Mouse (Mus musculus): ENCODE data around the gene Apoa2. TPM values are rescaled to one million over a fixed set of nuclear protein-coding genes. Genes with fewer than 3 reads are reported as not detected.

The Apoa2 gene
- polyA plus RNA-seq, 1 experiment from 2014 or later, result 2.6 TPM

DNA sequence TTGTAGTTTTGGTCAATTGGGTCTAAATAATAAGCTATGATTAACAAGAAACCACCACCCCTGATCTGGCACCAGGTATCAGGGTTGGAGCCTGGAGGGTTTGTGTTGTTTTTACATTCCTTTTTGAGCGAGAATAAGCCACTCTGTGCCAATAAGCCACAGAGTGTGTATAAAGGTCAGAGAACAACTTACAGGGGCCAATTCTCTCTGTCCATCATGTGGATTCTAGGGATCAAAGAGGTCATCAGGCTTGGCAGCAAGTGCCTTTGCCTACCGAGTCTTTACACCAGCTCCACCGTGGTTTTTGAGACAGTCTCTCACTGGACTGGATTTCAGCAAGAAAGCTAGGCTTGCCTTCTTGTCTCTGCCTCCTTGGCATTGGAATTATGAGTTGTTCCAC lies 12.0 kb upstream of the Apoa2 start:
- no peak overlapping the region for H3K4me2 ChIP-seq
- H3K36me3 ChIP-seq (replicated peaks), result no peaks in the 10 kb centered on the region
- 0 out of 2 replicates have a peak, but pooled peaks cover 3% of the 10 kb centered on the region for H3K27me3 ChIP-seq
- no peaks in the 10 kb centered on the region for H3K9me3 ChIP-seq
- no peak overlapping the region for H3K9ac ChIP-seq
- ATAC-seq (ENCODE audit: low FRiP score), result no peak
- H3K27ac ChIP-seq, result no peak overlapping the region
- WGBS, result 54% methylated on average over 3 of the region's 3 CpGs
- H3K4me3 ChIP-seq (replicated peaks), result no peak overlapping the region
- 0 out of 2 replicates have a peak, but pooled peaks cover 2% of the 10 kb centered on the region for H3K4me1 ChIP-seq

DNA sequence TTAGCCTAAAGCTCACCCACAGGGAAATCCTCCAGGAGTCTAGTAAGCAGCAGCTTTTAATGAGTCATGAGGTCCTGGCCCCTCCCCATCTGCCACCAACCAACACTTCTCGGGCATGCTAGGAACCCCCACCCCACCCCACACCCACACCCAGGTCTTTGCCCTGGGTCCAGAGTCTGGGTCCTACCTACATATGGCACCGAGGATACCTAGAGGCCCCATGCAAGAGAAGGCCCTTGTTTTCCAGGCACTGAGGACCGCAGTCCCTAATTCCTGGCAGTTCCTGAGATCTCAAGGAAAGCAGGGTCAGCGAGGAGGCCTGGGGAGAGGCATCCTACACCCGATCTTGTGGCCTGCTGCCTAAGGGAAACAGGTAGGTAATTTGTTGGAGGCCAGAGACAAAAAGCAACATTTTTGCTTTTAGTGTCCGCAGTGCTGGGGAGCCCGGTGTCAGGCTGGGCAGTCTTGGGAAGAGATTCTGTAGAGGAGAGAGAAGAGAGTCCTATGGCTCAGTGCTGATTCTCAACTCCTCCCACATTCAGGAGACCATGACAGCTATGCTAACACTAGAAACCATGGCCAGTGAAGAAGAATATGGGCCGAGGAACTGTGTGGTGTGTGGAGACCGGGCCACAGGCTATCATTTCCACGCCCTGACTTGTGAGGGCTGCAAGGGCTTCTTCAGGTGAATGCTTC lies 10.9 kb upstream of the Apoa2 start, which contains the start of gene Nr1i3:
Gene Nr1i3 (plus strand): TSS at position 170 of the 696 bp plus-strand sequence.
- H3K9ac ChIP-seq, result no peak within 1 kb of the TSS
- peaks cover 9% of the 10 kb centered on the region; the same call in 1 of the 2 replicates for H3K36me3 ChIP-seq (replicated peaks)
- 0 out of 2 replicates have a peak, but pooled peaks cover 3% of the 10 kb centered on the region for H3K27me3 ChIP-seq
- H3K9me3 ChIP-seq, result no peaks in the 10 kb centered on the region
- 0 out of 2 replicates have a peak, but pooled peaks cover 2% of the 10 kb centered on the region for H3K4me1 ChIP-seq
- H3K27ac ChIP-seq, result 0 out of 2 replicates have a peak within 1 kb of the TSS, but pooled peaks have one; percentile 42
- 70% methylated on average over 10 of the region's 10 CpGs for WGBS
- H3K4me3 ChIP-seq (replicated peaks), result no peak within 1 kb of the TSS
- no peak for ATAC-seq (ENCODE audit: low FRiP score)
- no peak within 1 kb of the TSS for H3K4me2 ChIP-seq

DNA sequence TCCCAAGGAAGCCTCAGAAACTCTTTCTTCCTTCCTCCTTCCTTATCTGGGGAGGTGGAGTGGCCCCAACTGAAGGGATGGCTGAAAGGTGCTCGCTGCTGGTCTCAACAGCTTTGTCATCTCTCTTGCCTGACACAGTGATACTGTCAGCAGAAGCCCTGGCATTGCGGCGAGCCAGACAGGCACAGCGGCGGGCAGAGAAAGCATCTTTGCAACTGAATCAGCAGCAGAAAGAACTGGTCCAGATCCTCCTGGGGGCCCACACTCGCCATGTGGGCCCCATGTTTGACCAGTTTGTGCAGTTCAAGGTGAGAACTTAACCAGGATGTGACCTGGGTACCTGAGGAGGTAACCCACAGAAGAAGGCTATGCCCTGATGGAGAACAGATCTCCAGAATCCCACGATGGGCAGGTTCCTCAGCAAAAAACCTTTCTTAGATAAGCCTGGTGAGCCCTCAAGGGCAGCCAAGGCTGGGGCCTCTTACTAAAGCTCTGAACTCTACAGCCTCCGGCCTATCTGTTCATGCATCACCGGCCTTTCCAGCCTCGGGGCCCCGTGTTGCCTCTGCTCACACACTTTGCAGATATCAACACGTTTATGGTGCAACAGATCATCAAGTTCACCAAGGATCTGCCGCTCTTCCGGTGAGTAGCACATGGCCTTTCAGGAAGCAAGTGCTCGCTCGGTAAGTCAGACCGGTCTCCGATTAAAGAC lies 8.5 kb upstream of the Apoa2 start:
- Histone ChIP-seq H3K36me3 (replicated peaks) (peaks cover 23% of the 10 kb centered on the region), H3K9me3 (no peaks in the 10 kb centered on the region), H3K27ac (no peak overlapping the region), H3K4me3 (replicated peaks) (no peak overlapping the region), H3K4me2 (no peak overlapping the region), H3K27me3 (0 out of 2 replicates have a peak, but pooled peaks cover 3% of the 10 kb centered on the region), H3K9ac (no peak overlapping the region), H3K4me1 (peaks cover 8% of the 10 kb centered on the region)
- WGBS, result 86% methylated on average over 18 of the region's 18 CpGs
- ATAC-seq (ENCODE audit: low FRiP score), result no peak

DNA sequence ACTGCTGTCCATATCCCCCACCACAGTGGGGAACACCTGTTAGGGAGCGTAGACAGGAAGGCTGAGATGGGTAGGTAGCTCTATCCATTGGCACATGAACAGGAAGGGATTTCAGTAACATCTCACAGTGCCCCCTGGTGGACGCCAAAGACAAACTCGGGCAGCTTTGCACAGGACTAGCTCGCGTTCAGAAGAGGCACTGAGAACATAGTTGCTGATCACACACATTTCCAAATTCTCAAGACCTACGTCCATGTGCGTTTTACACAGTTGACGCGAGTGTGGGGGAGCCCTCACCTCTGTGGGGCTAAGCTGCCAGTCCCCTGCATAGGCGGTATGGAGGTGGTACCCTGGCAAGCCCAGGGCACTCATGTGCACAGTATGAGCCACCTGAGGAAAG lies 4.0 kb upstream of the Apoa2 start:
- 7% methylated on average over 10 of the region's 10 CpGs for WGBS
- peak overlapping the region; percentile 55; the same call in 1 of the 2 replicates for H3K4me3 ChIP-seq (replicated peaks)
- peaks cover 13% of the 10 kb centered on the region for H3K4me1 ChIP-seq
- H3K9me3 ChIP-seq, result no peaks in the 10 kb centered on the region
- H3K4me2 ChIP-seq, result peak overlapping the region; percentile 86
- H3K27me3 ChIP-seq, result no peaks in the 10 kb centered on the region
- no peak overlapping the region for H3K27ac ChIP-seq
- peak; percentile 13; the same call in 1 of the 2 replicates for ATAC-seq (ENCODE audit: low FRiP score)
- H3K9ac ChIP-seq, result no peak overlapping the region
- peaks cover 23% of the 10 kb centered on the region for H3K36me3 ChIP-seq (replicated peaks)

DNA sequence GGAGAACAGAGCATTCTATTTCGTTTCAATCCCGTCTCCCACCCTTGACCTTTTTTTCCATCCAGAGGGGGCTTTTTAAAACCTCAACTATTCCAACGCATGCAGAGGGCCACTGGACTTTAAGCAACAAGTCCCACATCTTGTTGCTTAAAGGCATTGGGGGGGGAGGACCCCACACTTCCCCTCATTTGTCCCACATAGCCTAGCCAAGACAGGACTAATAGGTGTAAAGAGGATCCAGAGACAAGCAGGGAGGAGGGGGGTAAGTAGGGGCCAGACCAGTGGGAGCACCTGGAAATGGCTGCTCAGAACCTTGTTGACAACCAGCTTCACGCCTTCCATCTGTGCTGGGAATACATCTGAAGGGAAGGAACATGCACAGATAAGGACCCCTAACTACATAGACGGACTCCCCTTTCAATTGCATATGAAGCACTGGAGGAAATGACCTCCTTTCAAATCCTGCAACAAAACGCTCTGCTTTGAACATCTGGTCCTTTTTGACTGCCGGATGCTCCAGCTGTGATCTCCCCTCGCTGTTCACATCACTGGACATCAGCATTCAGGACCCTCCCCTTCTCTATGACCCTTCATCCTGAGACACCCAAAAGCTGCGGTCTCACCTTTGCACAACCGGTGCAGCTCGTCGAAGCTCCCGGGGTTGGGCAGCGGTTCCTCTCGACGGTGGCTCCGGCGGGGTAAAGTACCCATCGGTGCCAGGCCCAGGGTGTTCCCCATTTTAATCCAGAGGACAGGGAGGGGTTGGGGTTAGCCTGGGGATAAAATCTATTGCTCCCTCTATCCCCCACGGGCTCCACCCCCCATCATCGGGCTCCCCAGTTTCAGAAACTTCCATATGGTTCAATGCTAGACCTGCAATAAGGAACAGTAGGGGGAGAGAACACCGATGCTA lies 3.3 kb upstream of the Apoa2 start:
- peak; percentile 34 for ATAC-seq (ENCODE audit: low FRiP score)

DNA sequence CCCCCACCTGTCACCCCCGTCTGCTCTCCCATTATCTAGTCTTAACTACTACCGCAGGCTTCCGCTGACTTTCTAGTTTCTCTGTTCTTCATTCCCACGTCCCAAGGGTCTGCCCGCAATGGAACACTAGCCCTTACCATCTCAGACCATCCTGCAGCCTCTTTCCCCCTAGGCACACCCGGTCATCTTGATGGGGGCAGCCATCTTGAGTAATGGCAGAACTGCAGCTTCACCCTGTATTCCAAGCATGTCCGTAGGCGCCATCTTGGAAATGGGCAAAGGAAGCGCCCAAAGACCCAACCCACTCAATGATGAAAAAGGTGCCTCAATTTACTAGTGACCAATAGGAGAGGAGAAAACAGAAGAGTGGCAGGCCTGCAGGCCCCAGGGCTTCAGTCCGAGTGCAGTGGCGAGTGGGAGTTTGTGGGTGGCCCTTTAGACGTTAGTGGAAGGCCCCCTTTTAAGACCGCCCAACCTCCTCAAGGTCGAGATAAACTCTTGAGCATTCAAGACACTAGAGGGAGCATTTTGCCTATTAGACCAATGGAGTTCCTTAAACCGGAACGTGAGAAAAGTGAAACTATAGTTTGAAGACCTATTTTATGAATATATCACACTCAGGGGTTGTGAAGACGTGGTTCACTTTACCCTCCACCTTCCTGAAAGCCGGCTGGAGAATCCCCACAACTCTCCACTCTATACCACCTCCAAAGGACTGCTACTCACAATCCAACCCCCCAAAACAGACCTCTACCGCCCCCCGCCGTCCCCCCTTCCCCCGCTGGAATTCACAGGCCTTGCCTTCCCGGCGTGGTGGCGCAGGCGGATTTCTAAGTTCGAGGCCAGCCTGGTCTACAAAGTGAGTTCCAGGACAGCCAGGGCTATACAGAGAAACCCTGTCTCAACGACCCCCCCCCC lies 2.4 kb upstream of the Apoa2 start, which contains the start of gene Tomm40l:
Gene Tomm40l (minus strand): TSS at position 277 of the 918 bp plus-strand sequence.
- H3K36me3 ChIP-seq (replicated peaks), result peaks cover 23% of the 10 kb centered on the region
- peak within 1 kb of the TSS; percentile 86 for H3K4me2 ChIP-seq
- 3% methylated on average over 28 of the region's 28 CpGs for WGBS
- peak within 1 kb of the TSS; percentile 85 for H3K27ac ChIP-seq
- peak within 1 kb of the TSS; percentile 55 for H3K4me3 ChIP-seq (replicated peaks)
- no peaks in the 10 kb centered on the region for H3K9me3 ChIP-seq
- peak; percentile 98 for ATAC-seq (ENCODE audit: low FRiP score)
- H3K27me3 ChIP-seq, result no peaks in the 10 kb centered on the region
- peaks cover 13% of the 10 kb centered on the region for H3K4me1 ChIP-seq
- peak within 1 kb of the TSS; percentile 61 for H3K9ac ChIP-seq

More for the DNA sequence above, 3.3 kb upstream of the Apoa2 start:
- H3K9ac ChIP-seq, result peak overlapping the region; percentile 61
- H3K4me1 ChIP-seq, result peaks cover 13% of the 10 kb centered on the region
- H3K9me3 ChIP-seq, result no peaks in the 10 kb centered on the region
- H3K4me3 ChIP-seq (replicated peaks), result peak overlapping the region; percentile 55
- no peaks in the 10 kb centered on the region for H3K27me3 ChIP-seq
- peak overlapping the region; percentile 86 for H3K4me2 ChIP-seq
- WGBS, result 5% methylated on average over 22 of the region's 22 CpGs
- H3K27ac ChIP-seq, result 0 out of 2 replicates have a peak overlapping the region, but pooled peaks have one; percentile 26
- H3K36me3 ChIP-seq (replicated peaks), result peaks cover 23% of the 10 kb centered on the region

DNA sequence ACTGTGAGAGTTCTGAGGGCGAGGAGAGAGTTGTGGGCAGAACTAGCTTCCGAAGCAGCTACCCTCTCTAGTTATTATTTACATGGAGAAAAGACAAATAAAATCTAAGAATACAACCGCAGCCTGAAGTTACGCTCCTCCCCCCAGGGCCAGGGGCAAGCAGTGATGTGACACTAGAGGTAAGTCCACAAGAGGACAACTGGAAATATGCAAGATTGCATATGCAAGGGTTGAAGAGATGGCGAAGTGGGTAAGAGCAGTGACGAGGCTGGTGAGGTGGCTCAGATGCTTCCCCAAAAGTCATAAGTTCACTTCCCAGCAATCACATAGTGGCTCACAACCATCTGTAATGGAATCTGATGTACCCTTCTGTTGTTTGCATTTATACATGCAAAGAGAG lies 1.7 kb upstream of the Apoa2 start:
- Histone ChIP-seq H3K9me3 (no peaks in the 10 kb centered on the region), H3K4me2 (peak overlapping the region; percentile 86), H3K27ac (peak overlapping the region; percentile 85), H3K4me1 (peaks cover 13% of the 10 kb centered on the region), H3K27me3 (no peaks in the 10 kb centered on the region), H3K36me3 (replicated peaks) (peaks cover 20% of the 10 kb centered on the region), H3K9ac (peak overlapping the region; percentile 33; the same call in 1 of the 2 replicates), H3K4me3 (replicated peaks) (peak overlapping the region; percentile 55)
- ATAC-seq (ENCODE audit: low FRiP score), result no peak
- WGBS, result 82% methylated on average over 6 of the region's 6 CpGs

DNA sequence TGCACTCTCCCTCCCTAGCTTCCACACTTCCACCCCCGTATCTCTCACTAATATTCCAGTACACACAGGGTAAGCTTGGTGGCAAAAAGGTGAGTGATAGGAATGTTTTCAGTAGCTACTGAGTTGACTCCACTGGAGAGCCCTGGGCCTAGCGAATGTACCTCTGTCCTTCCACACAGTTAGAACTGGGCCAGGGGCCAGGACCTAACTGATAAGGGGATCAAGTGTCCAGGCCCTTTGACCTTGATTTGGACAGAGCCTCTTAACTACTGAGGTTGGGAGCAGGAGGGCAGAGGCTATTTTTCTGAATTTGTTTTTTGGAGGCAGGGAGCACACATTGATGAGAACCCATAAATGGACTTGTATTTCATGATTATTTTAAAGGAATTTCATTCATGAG lies 1.1 kb upstream of the Apoa2 start:
- H3K9me3 ChIP-seq, result no peaks in the 10 kb centered on the region
- H3K9ac ChIP-seq, result no peak overlapping the region
- no peak overlapping the region for H3K4me2 ChIP-seq
- no peak overlapping the region for H3K27ac ChIP-seq
- H3K36me3 ChIP-seq (replicated peaks), result peaks cover 14% of the 10 kb centered on the region
- WGBS, result 90% methylated on average over 2 of the region's 2 CpGs
- H3K4me1 ChIP-seq, result peaks cover 13% of the 10 kb centered on the region
- no peaks in the 10 kb centered on the region for H3K27me3 ChIP-seq
- H3K4me3 ChIP-seq (replicated peaks), result no peak overlapping the region
- ATAC-seq (ENCODE audit: low FRiP score), result no peak

DNA sequence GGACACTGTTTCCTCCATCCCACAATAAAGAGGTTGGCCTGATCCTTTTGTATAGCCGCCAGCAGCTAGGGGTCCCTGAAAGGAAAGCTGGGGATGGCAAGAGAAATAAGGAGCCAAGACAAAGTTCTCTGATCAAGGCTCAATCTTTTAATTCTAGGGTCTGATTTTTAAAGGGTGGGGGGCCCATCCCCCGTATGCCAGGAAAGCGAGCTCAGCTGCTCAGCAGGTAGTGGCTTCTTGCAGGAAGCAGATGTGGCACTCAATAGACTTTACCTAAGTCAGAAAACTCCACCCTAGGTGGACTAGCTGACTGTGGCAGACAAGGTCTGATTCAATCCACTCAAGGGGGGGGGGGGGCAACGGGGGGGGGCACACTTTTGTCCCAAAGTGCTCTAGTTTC lies 1.9 kb downstream of the Apoa2 start:
- Histone ChIP-seq H3K4me1 (peaks cover 9% of the 10 kb centered on the region), H3K36me3 (replicated peaks) (no peaks in the 10 kb centered on the region), H3K27ac (no peak overlapping the region), H3K9me3 (no peaks in the 10 kb centered on the region), H3K27me3 (no peaks in the 10 kb centered on the region), H3K9ac (no peak overlapping the region), H3K4me3 (replicated peaks) (no peak overlapping the region), H3K4me2 (no peak overlapping the region)
- 38% methylated on average over 4 of the region's 4 CpGs for WGBS
- no peak for ATAC-seq (ENCODE audit: low FRiP score)

DNA sequence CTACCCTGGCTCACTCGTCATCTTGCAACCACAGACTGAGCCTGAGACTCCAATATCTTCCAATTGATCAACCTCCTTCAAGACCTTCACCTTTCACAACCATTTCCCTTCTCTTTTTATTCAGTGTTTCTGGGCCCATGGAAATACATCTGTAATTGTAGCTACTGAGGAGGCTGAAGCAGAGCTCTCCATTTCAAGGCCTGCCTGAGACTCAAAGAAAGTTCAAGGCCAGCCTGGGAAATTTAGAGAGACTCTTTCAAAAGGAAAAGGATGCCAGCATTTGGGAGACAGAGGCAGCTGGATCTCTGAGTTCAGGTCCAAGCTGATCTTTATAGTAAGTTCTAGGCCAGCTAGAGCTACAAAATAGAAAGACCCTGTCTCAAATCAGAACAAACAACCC lies 3.0 kb downstream of the Apoa2 start:
- Histone ChIP-seq H3K9ac (no peak overlapping the region), H3K9me3 (no peaks in the 10 kb centered on the region), H3K27ac (no peak overlapping the region), H3K4me2 (no peak overlapping the region), H3K27me3 (no peaks in the 10 kb centered on the region), H3K4me1 (peaks cover 7% of the 10 kb centered on the region), H3K4me3 (replicated peaks) (no peak overlapping the region), H3K36me3 (replicated peaks) (no peaks in the 10 kb centered on the region)
- ATAC-seq (ENCODE audit: low FRiP score), result no peak
- WGBS, result 95% methylated on average over 1 of the region's 1 CpGs

DNA sequence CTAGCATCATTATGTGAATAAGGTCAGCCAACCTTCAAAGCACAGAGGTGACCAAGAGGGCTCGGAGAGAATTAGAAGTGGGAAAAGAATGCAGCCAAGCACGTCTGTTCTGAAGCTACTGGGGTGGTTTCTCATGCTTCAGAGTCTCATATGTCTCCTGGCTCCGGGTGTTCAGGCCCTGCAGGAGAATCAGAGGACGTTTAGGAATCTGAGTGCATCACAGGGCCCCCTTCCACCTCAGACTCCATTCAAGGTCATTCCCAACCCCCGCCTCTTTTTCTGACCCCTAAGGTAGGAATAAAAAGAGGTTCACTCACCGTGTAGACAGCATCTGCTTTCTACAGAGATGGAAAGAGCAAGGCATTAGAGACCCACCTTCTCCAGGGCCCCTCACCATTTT lies 4.9 kb downstream of the Apoa2 start:
- no peak overlapping the region for H3K27ac ChIP-seq
- H3K27me3 ChIP-seq, result no peaks in the 10 kb centered on the region

More for the DNA sequence above, 4.9 kb downstream of the Apoa2 start:
- H3K4me1 ChIP-seq, result peaks cover 6% of the 10 kb centered on the region; the same call in 1 of the 2 replicates
- no peak overlapping the region for H3K9ac ChIP-seq
- no peak for ATAC-seq (ENCODE audit: low FRiP score)
- H3K4me3 ChIP-seq (replicated peaks), result no peak overlapping the region
- H3K4me2 ChIP-seq, result no peak overlapping the region
- H3K9me3 ChIP-seq, result no peaks in the 10 kb centered on the region
- 39% methylated on average over 6 of the region's 6 CpGs for WGBS
- peaks cover 16% of the 10 kb centered on the region for H3K36me3 ChIP-seq (replicated peaks)
